Mouse (Mus musculus): ENCODE data around the gene Mgarp. TPM values are rescaled to one million over a fixed set of nuclear protein-coding genes. Genes with fewer than 3 reads are reported as not detected.

Mgarp gene
- total RNA-seq, 4 experiments from 2014 or later, result 688 to 1,713 (median 1,219) TPM

- peak; percentile 34 for DNase-seq
These were observed 56.6 kb downstream of the Mgarp start for GRCm38 (mm10) chr3:51339734-51340551.

DNA sequence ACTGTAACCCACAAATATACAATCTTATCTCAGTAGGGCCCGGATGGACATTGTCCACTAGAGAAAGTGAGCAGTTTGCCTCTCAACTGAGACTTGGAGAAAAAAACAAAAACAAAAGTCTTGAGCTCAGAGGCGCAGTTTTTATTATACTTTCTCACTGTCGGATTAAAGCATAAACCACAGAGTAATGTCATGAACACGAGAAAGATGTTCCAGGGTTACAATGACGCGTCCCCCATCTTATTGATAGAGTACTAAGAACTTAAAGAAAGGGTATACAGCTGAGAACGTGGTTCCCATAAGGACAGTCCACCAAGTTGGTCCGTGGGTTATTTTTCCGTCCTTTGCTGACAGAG lies 57.2 kb downstream of the Mgarp start:
- no peak for DNase-seq

Other genes starting within 250 kb of the Mgarp start
- gene Noct, start 172.3 kb downstream of the Mgarp start, total RNA-seq (2022), result 10 to 100 TPM; 12.8 to 16.4 (median 14.1) TPM
- 10 to 100 TPM; 57.5 to 93.6 (median 80.2) TPM for gene Elf2, start 56.1 kb downstream of the Mgarp start, total RNA-seq (2022)
- gene Ndufc1, start 12.2 kb upstream of the Mgarp start, total RNA-seq (2022), result 100 to 1,000 TPM; 425 to 852 (median 611) TPM
- 10 to 100 TPM; 53.1 to 65.3 (median 59.3) TPM for gene Naa15, start 18.4 kb upstream of the Mgarp start, total RNA-seq (2022)
- 10 to 100 TPM; 13.9 to 18.5 (median 17.4) TPM for gene Rab33b, start 87.2 kb upstream of the Mgarp start, total RNA-seq (2022)
- 10 to 100 TPM; 52.6 to 77.9 (median 66.4) TPM for gene Setd7, start 164.1 kb upstream of the Mgarp start, total RNA-seq (2022)